Mouse (Mus musculus): ENCODE measurements around the gene 4930562C15Rik.

The 4930562C15Rik gene

DNA sequence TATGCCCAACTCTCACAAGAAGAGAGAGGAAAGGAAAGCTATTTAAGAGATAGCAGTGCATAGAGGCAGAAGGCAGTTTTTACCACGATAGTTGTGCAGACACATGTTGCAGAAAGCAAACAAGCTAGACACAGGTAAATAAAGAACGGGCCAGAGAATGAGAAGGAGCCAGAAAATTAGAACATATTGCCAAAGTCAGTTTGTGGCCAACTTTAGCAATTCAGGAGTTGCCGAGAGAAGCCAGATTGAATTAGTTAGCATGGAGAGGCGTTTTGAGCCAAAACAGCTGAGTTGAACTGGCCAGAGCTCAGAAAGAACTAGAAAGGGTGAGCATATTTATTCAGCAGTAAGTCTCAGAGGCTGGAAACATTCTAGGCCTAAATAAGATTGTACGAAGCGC lies 57.0 kb downstream of the 4930562C15Rik start:
- no peak for DNase-seq (ENCODE audit: low spot score in 2 of 2)

DNA sequence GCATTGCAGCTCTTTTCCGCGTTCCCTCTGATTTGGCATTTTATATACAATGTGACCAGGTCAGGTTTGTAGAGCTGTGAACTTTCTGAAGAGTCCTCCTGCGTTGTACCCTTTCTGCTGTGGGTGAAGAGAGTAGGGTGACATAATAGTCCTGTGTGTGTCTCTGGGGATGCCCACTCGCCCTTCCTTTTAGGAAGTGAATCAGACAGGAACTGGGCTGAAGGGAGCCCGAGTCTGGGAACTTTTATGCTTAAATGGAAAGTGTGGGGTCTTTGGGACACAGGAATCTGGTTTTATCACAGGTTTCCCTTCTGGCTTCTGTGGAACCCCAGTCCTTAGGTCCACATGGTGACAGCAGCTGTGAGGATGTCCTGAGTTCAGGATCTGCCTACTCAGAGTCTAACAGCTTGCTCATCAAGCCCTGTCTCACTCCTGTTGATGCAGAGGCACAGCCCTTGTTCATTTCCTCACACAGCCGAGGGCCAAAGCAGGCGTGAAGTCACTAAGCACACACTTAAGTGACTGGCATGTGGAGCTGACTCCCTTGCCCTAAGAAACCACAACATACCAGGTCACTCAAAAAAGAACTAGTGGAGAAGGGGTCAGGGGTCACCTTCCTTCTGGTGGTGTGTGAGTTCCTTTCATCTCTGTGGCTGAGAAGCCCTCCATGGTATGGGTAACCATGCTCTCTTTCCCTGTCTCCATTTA lies 59.1 kb downstream of the 4930562C15Rik start:
- DNase-seq (ENCODE audit: low spot score in 2 of 2) = no peak

DNA sequence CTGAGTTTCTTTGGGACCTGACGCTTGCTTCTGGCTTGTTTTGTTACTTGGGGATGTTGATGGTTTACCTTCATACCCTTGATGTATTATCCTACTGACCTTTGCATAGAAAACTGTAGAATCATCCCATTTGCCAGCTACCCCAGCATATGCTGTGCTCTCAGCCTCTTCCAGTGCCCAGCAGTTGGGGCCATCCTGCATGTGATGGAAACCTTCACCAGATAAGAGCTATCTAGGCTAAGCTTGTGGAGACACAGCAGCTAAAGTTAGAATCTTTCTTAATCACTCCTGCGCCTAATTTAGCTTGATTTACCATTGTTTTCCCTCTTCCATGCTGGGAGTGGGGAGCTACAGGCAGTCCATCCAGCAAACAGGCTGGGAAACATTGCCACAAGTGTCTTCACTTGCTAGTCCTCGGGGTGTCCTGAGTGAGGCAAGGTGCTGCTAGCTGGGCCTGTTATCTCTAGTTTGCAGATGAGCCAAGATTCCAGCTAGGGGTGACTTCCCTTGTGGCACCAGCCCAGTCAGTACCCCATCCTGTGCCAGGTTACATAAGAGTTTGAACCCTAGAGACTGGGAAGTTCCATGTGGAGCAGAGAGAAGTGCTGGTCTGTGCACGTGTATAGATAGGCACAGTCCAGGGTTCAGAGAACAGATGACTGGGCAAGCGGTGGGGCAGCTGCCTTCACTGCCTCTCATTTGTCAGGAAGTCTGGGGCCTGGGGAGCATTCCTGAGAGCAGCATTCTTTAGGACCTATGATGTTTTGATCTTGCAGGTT lies 61.2 kb downstream of the 4930562C15Rik start:
- no peak for DNase-seq (ENCODE audit: low spot score in 2 of 2)

DNA sequence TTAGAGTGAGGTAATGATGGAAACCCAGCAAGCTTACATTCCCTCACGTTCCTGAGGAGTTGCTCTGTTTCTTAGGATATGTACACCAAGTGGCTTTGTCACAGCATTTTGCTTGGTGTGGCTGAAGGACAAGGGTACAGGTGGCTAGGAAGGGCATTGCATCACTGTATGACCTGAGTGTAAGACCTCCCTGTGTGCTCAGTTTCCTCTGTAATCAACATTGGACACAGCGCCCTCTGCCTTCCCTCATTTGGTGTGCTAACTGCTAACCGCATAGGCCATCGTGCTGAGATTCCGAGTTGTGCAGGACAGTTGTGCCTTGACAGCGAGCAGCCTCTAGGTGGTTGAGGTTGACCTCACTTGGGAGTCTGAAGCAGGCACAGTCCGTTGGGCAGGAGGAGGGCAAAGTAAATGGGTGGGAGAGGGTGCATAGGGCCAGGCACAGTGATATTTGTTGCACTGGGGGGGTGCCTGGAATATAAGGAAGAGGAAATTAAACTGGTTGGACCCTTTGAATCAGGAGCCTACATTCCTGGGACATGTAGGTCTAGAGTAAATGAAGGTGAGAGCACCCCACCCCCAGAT lies 62.0 kb downstream of the 4930562C15Rik start:
- DNase-seq (ENCODE audit: low spot score in 2 of 2) = no peak

DNA sequence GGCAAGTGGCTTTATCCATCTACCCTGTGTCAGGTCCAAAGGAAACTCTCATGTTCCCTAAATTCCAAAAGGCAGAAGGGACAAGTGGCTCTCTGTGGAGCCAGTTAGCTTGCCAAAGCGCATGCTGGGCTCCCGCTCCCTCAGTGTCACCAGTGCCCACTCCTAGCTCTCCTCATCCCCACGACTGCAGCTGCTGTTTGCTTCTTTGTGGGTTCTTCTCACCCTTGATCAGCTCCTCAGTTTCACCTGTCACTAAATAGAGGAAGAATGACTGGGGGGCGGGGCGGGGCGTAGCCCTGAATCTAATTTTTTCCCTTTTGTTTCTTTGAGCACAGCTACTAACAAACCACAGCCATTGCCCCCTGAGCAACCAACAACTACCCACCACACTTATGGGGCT lies 63.7 kb downstream of the 4930562C15Rik start:
- no peak for DNase-seq (ENCODE audit: low spot score in 2 of 2)

DNA sequence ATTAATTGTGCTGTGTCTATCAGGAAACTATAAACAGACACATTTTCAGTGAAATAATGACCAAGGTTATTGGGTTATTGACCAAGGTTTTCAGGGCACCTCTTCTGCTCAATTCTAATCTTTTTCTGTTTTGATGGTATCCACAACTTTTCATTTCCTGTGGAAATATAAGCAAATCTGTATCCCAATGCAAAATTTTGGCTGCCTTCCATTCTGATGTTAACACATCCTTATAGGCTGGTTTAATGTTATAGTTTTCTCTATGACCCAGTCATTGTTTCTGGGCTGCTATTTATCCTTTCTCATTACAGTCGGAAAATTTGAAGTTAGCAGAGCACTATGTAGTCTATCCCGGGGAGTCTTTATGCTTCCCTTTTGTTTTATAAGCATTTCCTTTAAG lies 64.5 kb downstream of the 4930562C15Rik start:
- no peak for DNase-seq (ENCODE audit: low spot score in 2 of 2)

DNA sequence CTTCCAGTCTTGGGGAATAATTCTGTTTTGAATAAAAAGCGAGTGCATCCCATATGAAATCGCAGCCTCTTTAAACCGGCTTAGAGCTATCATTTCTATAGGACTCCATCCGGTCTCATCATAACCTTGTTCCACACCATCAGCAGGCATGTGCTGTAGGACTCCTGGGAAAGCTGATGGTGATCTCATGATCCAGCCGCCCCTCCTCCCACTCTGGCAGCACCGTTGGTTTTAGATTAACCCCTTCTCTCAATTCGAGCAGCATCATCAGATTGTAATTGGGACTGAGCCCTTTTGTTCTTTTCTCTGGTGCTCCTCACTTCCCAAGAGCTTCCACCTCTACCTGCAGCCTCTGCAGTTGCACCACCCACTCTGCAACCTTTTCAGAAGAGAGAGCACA lies 66.0 kb downstream of the 4930562C15Rik start:
- no peak for DNase-seq (ENCODE audit: low spot score in 2 of 2)

DNA sequence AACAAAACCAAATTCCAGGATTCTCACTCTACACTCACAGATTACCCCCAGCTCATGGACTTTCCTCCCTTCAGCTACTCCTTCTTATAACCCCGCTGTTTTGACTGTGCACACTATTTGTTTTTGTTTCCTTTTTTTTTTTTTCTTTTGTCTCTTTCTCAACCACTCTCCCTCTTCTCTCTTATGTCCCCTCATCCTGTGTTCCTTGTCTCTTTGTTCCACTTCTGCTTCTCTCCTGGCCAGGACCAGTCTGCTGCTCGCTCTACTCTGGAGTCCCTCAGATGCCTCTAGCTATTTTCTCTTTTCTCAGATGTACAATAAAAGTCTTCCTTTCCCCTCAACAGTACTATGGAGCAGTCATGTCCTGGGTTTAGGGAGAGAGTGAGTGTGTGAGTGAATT lies 67.2 kb downstream of the 4930562C15Rik start:
- DNase-seq (ENCODE audit: low spot score in 2 of 2) = no peak

DNA sequence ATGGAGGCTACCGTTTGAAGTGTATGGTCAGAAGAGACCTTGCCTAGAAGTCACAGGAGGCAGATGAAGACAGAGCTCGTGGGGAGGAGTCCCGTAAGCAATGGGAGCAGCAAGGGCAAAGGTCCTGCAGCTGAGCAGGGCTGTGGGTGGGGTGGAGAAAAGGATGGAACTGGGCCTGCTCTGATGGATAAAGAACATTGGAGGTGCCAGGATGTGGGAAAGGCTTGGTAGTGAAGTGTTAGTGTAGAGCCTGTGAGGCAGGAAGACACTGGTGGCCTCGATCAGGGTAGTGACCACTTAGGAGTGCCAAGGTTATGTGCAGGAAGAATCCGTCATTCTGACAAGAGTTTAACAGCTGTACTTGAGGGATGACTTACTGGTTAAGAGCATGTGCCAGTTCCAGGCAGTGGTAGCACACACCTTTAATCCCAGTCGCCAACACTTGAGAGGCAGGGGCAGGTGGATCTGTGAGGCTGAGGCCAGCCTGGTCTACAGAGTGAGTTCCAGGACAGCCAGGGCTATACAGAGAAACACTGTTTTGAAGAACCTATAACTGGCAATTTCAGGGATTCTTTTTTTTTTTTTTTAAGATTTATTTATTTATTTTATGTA lies 68.4 kb downstream of the 4930562C15Rik start:
- no peak for DNase-seq (ENCODE audit: low spot score in 2 of 2)

DNA sequence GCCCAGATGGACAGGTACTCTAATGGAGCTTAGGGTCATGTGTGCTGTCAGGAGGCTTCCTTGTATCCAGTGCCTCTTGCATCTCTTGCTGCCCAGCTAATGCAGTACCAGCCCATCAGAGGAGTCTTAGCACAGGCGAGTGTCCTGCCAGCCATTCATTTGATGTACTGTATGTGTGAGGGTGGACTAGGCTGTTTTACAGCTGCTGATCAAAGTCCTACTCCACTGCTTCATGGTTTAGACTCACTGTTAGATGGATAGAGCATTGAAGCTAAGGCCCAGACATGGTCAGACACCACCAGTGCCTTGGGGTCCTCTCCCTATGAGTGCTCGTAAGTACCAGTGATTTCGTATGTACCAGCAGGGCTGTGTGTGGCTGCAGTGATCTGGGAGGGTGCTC lies 69.7 kb downstream of the 4930562C15Rik start:
- no peak for DNase-seq (ENCODE audit: low spot score in 2 of 2)

DNA sequence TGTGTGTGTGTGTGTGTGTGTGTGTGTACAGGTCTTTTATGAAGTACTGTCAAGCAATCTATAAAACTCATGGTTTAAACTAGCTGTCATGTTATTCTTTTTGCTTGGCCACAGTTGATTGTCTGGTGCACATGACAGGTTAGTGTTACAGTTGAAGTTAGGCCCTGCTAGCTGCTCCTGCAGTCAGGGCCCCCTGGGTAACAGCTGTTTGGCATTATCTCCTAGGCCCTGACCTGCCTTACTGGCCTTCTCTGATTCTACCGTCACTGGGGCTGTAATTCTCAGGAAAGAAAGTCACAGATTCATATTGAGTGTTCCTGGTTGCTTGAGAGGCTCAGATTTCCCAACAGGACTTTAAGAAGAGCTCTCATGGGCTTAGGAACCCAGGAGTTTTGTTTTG lies 70.4 kb downstream of the 4930562C15Rik start:
- DNase-seq (ENCODE audit: low spot score in 2 of 2) = no peak

DNA sequence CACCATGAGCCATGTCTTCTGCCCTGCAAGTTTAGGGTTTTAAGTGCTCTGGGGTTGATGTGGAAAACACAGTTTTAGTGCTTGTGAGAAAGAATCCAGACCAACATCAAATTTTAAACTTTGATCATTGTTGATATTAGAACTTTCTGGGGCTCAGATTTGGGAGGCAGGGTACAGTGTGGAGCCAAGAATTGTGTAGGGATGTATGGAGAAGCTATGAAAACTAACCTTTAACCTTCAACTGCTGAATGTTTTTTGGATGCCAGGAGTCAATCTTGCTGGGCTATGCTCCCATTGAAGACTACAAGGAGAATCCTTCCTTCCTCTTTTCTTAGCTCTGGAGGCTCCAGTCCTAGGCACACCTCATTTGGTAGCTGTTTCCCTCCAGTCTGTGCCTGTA lies 71.3 kb downstream of the 4930562C15Rik start:
- no peak for DNase-seq (ENCODE audit: low spot score in 2 of 2)

DNA sequence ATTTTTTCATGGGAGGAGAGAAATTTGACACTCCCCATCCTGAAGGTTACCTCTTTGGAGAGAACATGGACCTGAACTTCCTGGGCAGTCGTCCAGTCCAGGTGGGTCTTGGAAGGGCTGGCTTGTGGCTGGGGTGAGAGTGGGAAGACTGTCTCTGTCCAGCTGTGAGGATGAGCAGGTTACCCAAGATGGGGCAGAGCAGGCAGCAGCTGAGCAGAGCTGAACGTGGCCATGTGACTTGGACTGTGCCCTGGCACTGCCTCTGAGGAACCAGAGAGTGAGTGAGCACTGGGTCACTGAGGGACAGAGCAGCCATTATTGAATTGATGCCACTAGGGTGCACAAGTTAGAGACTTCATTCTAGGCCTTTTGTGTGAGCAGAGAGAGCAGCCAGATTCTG lies 72.2 kb downstream of the 4930562C15Rik start:
- no peak for DNase-seq (ENCODE audit: low spot score in 2 of 2)

DNA sequence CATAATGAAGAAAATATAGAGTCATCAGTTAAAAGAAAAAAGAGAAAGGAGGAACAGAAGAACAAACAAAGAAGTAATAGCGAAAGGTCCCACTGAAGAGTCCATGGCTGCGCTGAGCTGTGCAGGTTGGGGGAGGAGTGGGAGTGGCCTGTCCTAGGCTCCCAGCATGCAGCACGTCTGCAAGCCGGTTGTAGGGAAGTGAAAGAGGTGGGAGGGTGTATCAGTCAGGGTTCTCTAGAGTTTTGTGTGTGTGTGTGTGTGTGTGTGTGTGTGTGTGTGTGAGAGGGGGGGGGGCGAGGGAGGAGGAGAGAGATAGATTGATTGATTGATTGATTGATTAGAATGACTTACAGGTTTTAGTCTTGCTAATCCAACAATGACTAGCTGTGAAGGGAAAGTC lies 72.8 kb downstream of the 4930562C15Rik start:
- DNase-seq (ENCODE audit: low spot score in 2 of 2) = no peak

DNA sequence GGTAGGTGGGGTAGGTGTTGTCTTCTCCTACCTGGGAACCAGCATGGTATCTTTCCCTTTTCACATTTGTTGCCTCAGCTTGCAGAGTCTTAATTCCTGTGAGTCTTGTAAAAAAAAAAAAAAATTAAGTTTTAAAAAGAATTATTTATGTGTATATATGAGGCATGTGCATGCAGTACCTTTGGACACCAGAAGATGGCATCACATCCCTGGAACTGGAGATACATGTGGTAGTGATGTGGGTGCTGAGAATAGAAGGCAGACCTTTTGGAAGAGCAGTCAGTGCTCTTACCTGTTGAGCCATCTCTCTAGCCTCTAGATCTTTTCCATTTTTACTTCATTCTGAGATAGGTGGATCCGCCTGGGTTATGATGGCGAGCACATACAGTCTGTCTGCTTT lies 74.5 kb downstream of the 4930562C15Rik start:
- DNase-seq (ENCODE audit: low spot score in 2 of 2) = no peak

DNA sequence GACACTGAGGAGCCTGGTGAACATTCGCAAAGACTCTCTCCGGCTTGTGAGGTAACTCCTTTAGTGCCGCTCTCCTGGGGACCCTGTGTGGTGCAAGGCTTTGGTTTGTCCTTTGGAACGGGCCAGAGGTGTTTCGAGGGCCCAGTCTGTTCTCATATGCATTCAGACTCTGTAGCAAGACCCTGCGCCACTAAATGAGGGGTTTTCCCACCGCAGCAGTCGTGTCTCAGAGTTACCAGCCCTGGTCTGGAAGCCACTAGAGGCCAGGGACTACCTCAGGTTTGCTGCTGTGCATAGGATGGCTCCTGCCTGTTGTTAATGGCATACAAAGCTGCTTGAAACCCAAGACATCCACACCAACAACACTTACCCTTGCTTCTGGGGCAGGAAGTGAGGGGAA lies 75.5 kb downstream of the 4930562C15Rik start:
- no peak for DNase-seq (ENCODE audit: low spot score in 2 of 2)

DNA sequence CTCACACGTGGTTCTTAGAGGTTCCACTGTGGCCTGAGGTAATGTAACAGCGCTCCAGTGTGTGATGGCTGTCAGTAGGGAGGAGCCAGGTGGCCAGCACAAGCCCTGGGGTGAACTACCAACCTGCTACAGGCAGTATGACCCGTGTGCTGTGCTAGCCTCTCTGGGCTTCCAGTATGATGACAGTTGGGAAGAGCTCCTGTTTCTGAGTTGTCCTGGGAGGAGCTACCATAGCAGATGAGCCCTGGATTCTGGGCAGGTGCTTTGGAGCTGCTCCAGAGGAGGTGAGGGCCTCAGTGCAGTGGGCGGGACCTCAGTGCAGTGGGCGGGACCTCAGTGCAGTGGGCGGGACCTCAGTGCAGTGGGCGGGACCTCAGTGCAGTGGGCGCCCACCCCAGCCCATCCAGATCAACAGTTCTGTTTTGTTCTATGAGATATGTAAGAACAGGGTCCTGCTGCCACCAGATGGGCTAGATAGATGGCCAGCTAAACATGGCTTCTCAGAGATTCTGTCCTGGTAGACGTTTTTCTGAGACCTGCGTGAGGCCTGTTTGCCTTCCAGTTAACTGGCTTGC lies 76.9 kb downstream of the 4930562C15Rik start:
- no peak for DNase-seq (ENCODE audit: low spot score in 2 of 2)

DNA sequence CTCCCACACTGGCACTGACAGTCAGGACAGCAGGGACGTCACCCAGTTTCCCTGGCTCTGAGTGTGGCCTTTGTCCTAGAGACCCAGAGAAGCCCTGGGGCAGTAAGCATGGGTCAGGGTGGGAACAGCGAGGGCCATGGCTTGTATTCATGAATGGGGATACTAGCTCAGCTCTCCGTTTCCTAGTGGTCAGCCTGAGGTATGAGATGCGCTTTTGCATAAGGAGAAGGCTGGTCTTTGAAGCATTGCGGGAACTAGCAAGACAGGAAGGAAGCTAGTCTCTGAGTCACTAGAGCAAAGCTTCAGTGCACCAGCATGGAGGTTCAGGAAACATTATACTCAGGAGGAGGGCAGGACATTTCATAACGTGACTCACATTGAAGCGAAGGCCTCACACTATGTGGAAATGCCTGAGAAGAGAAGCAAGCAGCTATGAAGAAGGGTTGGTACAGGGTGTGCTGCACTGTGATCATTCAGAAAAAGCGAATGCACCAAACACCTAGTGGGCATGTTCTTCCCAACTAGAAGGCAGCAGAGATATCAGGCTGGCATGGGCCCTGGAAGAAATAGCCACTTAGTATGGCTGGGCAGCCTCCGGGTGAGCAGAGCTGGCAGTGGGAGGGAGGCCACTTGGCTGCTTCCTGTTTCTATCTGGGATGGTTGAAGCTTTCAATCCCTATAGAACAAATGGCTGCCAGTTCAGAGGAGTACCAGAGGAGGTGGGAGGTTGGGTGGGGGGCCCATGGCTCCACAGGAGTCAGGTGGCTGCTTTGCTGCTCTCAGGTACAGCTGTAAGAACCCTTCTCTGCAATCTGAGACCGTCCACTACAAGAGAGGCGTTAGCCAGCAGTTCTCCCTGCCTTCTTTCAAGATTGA lies 77.9 kb downstream of the 4930562C15Rik start:
- DNase-seq (ENCODE audit: low spot score in 2 of 2) = no peak

DNA sequence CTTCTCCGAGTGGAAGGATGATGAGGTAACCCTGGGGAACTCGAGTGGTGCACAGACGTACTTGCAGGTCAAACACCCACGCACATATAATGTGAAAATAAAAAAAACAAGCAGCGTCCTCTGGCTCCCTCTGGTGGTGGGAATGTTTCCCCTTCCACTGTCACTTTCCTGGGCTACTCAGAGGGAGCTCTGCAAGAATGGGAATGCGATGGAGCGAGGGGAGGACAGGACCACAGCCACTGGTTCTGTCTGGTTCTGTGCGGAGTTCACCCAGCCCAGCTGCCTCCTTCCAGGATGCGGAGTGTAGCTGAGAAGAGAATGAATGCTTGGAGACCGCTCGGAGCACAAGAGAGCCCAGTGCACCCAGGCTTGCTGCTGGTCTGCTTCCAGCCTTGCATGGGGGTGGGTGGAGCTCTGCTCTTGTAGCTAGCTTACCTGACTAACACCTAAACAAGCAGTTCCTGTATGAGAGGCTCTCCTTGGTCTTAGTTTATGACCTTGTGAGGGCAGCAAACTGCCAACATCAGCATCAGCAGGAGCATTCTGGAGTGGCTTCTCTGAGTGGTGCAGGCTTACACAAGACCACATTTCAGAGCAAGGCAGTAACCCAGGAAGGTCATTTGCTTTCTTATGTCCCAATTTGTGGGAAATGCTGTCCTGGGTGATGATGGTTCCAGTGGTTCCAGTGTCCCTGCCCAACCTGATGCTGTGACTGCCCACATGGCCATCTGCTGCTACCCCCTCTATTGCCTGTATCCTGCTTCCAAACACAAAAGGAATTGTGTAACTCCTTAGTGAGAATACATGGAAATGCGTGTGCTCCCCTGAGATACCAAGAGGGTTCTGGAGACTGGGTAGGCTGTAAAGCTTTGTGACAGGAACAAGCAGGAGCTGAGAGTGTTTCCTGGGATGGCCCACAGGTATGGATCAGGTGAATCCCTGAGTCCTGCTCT lies 78.8 kb downstream of the 4930562C15Rik start:
- DNase-seq (ENCODE audit: low spot score in 2 of 2) = peak; percentile 80 to 87

DNA sequence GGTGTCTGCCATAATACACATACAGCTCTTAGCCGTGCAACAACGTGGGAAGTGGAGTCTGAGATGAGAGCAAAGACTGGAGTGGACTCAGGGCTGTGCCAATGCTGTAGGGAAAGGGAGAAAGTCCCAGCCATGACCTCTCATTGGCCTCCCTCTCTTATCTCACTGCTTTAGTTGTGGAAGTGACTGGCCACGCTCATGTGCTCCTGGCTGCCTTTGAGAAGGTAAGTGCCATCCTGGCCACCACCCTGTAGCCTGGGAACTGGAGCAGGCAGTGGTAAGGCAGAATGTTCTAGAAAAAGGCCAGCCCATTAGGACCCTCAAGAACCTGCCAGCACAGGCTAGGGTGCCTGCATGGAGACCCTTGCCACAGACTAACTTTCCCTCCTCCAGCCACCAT lies 80.7 kb downstream of the 4930562C15Rik start:
- no peak for DNase-seq (ENCODE audit: low spot score in 2 of 2)

All from frontal cortex, postnatal 14 days (tissue).